Mouse (Mus musculus) limb, embryonic 12.5 days (tissue): Measurements from ENCODE around the gene Fitm2. TPM values are rescaled to one million over a fixed set of nuclear protein-coding genes. Genes with fewer than 3 reads are reported as not detected.

ENCODE experiments used
- ATAC-seq: fragments of 200-750 bp; cut with Nextera tagmentation; 2 replicates; pipeline ENCODE4 v1.8.0; 2017; ENCODE audit warnings: low read depth, moderate TSS enrichment; ENCODE audit not compliant: insufficient number of reproducible peaks, insufficient read depth, low FRiP score, low TSS enrichment
- H3K27ac ChIP-seq: fragments of 300-500 bp; sonication (generic); 2 replicates; pipeline ENCODE4 v1.5.1; 2016; ENCODE audit warnings: mild to moderate bottlenecking, moderate library complexity
- H3K27me3 ChIP-seq: fragments of 300-500 bp; sonication (generic); 2 replicates; pipeline ENCODE4 v1.6.1; 2016; ENCODE audit warnings: mild to moderate bottlenecking, moderate library complexity
- H3K36me3 ChIP-seq: fragments of 300-500 bp; sonication (generic); 2 replicates; pipeline ENCODE4 v1.6.1; 2016; ENCODE audit warnings: mild to moderate bottlenecking, moderate library complexity
- H3K4me1 ChIP-seq: fragments of 300-500 bp; sonication (generic); replicated peaks from 2 replicates; pipeline ENCODE4 v1.6.1; 2016
- H3K4me2 ChIP-seq: fragments of 300-500 bp; sonication (generic); 2 replicates; pipeline ENCODE4 v1.6.1; 2016; ENCODE audit warnings: mild to moderate bottlenecking, moderate library complexity
- H3K4me3 ChIP-seq: fragments of 300-500 bp; sonication (generic); replicated peaks from 2 replicates; pipeline ENCODE4 v1.5.1; 2016; ENCODE audit warnings: mild to moderate bottlenecking
- H3K9ac ChIP-seq: fragments of 300-500 bp; sonication (generic); replicated peaks from 2 replicates; pipeline ENCODE4 v1.6.1; 2016; ENCODE audit warnings: mild to moderate bottlenecking, moderate library complexity
- H3K9me3 ChIP-seq: fragments of 300-500 bp; sonication (generic); 2 replicates; pipeline ENCODE4 v1.6.1; 2016; ENCODE audit warnings: mild to moderate bottlenecking, moderate library complexity
- WGBS: fragments of 180-500 bp; shearing (Covaris S2); methylation state at CpG from one replicate; pipeline ENCODE4 v1.1.7; 2016; 5-methylcytosine and 5-hydroxymethylcytosine counted together
- polyA plus RNA-seq: library from polyadenylated mRNA; unstranded; fragments of >200 nt; fragmentation: Nextera tagmentation; extraction: Ambion mirVana; gene quantifications from 2 replicates; pipeline ENCODE4 v1.2.1, GENCODE M21; 2016

Fitm2 gene
- polyA plus RNA-seq, 1 experiment from 2014 or later: 10.2 TPM

GRCm38 (mm10) chr2:163481539-163482029, 9.2 kb upstream of the Fitm2 start:
- Histone ChIP-seq H3K4me1 (peaks cover 9% of the 10 kb centered on the region; the same call in 1 of the 2 replicates), H3K9ac (peak overlapping the region; percentile 31; the same call in 1 of the 2 replicates), H3K27me3 (peaks cover 29% of the 10 kb centered on the region), H3K27ac (no peak overlapping the region), H3K9me3 (no peaks in the 10 kb centered on the region), H3K36me3 (no peaks in the 10 kb centered on the region), H3K4me2 (peak overlapping the region; percentile 60), H3K4me3 (peak overlapping the region; percentile 30)
- 0 out of 2 replicates have a peak, but pooled peaks have one; percentile 52 for ATAC-seq
- WGBS: 2% methylated on average over 21 of the region's 21 CpGs

DNA sequence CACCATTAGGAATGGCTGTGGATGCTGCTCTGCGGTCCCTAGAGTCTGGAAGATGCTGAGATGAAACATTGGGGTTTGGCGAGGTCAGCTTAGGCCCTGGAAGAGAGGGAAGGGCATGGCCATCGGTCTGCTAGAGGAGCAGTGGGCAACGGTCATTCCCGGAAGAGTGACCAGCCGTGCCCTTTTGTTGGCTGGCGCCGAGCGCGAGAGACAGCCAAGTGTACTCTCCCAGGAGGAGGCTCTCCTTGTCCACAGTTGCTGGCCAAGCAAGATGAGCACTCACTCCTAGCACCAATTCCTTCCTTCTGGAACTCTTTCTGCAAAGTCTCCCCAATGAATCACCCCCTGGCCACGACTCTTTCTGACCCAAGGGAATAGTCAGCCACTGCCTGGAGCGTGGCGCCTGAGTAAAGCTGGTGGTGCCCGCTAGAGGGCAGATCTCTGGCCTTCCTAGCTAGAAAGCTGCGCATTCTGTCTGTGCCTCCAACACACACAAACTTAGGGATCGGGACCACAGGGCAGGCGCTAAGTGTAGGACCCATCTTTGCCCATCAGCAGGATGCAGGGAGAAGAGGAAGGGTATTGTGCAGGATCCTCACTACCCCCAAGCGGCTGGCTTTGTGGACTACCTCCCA, 7.9 kb upstream of the Fitm2 start:
- H3K27me3 ChIP-seq: peaks cover 29% of the 10 kb centered on the region
- WGBS: 50% methylated on average over 18 of the region's 18 CpGs
- H3K9me3 ChIP-seq: no peaks in the 10 kb centered on the region
- no peak overlapping the region for H3K9ac ChIP-seq
- no peaks in the 10 kb centered on the region for H3K36me3 ChIP-seq
- ATAC-seq: no peak
- H3K27ac ChIP-seq: no peak overlapping the region
- no peak overlapping the region for H3K4me3 ChIP-seq
- H3K4me1 ChIP-seq: peaks cover 9% of the 10 kb centered on the region; the same call in 1 of the 2 replicates
- H3K4me2 ChIP-seq: no peak overlapping the region

GRCm38 (mm10) chr2:163471710-163472465, 541 bp downstream of the Fitm2 start:
- ATAC-seq: peak; percentile 66
- Histone ChIP-seq H3K9me3 (no peaks in the 10 kb centered on the region), H3K4me1 (peaks cover 10% of the 10 kb centered on the region), H3K36me3 (peaks cover 27% of the 10 kb centered on the region), H3K27ac (no peak overlapping the region), H3K9ac (peak overlapping the region; percentile 79), H3K4me2 (peak overlapping the region; percentile 81), H3K27me3 (no peaks in the 10 kb centered on the region), H3K4me3 (peak overlapping the region; percentile 79)
- 6% methylated on average over 36 of the region's 36 CpGs for WGBS

GRCm38 (mm10) chr2:163471136-163471535, 1.3 kb downstream of the Fitm2 start:
- Histone ChIP-seq H3K27me3 (no peaks in the 10 kb centered on the region), H3K4me2 (peak overlapping the region; percentile 81), H3K36me3 (peaks cover 34% of the 10 kb centered on the region), H3K9me3 (no peaks in the 10 kb centered on the region), H3K4me1 (peaks cover 10% of the 10 kb centered on the region), H3K27ac (no peak overlapping the region), H3K4me3 (peak overlapping the region; percentile 79), H3K9ac (peak overlapping the region; percentile 79; the same call in 1 of the 2 replicates)
- 78% methylated on average over 3 of the region's 3 CpGs for WGBS
- ATAC-seq: no peak

- H3K4me2 ChIP-seq: no peak overlapping the region
- no peaks in the 10 kb centered on the region for H3K27me3 ChIP-seq
- no peak overlapping the region for H3K27ac ChIP-seq
- H3K4me1 ChIP-seq: peaks cover 10% of the 10 kb centered on the region
- WGBS: 95% methylated on average over 15 of the region's 15 CpGs
- ATAC-seq: no peak
- no peaks in the 10 kb centered on the region for H3K9me3 ChIP-seq
- no peak overlapping the region for H3K4me3 ChIP-seq
- no peak overlapping the region for H3K9ac ChIP-seq
- peaks cover 42% of the 10 kb centered on the region for H3K36me3 ChIP-seq
Measured at GRCm38 (mm10) chr2:163469711-163470110, 2.7 kb downstream of the Fitm2 start.

- Histone ChIP-seq H3K27ac (no peak overlapping the region), H3K27me3 (no peaks in the 10 kb centered on the region), H3K9ac (no peak overlapping the region), H3K4me1 (peaks cover 10% of the 10 kb centered on the region), H3K36me3 (peaks cover 42% of the 10 kb centered on the region), H3K4me2 (no peak overlapping the region), H3K9me3 (no peaks in the 10 kb centered on the region), H3K4me3 (no peak overlapping the region)
- ATAC-seq: no peak
- WGBS: 88% methylated on average over 6 of the region's 6 CpGs
Measured at GRCm38 (mm10) chr2:163468866-163469265, 3.6 kb downstream of the Fitm2 start.

GRCm38 (mm10) chr2:163467585-163467984, 4.8 kb downstream of the Fitm2 start:
- WGBS: 89% methylated on average over 6 of the region's 6 CpGs
- Histone ChIP-seq H3K36me3 (peaks cover 42% of the 10 kb centered on the region), H3K9me3 (no peaks in the 10 kb centered on the region), H3K4me1 (peaks cover 10% of the 10 kb centered on the region), H3K27ac (no peak overlapping the region), H3K9ac (no peak overlapping the region), H3K27me3 (no peaks in the 10 kb centered on the region), H3K4me3 (no peak overlapping the region), H3K4me2 (no peak overlapping the region)
- no peak for ATAC-seq

GRCm38 (mm10) chr2:163466771-163467170, 5.7 kb downstream of the Fitm2 start:
- H3K36me3 ChIP-seq: peaks cover 42% of the 10 kb centered on the region
- no peaks in the 10 kb centered on the region for H3K9me3 ChIP-seq
- H3K27ac ChIP-seq: no peak overlapping the region
- ATAC-seq: no peak
- no peak overlapping the region for H3K4me2 ChIP-seq
- peaks cover 8% of the 10 kb centered on the region for H3K4me1 ChIP-seq
- H3K9ac ChIP-seq: no peak overlapping the region
- 70% methylated on average over 8 of the region's 8 CpGs for WGBS
- H3K4me3 ChIP-seq: no peak overlapping the region
- no peaks in the 10 kb centered on the region for H3K27me3 ChIP-seq

GRCm38 (mm10) chr2:163464562-163464961, 7.9 kb downstream of the Fitm2 start:
- H3K9me3 ChIP-seq: no peaks in the 10 kb centered on the region
- peaks cover 6% of the 10 kb centered on the region for H3K27me3 ChIP-seq
- no peak overlapping the region for H3K4me3 ChIP-seq
- H3K4me2 ChIP-seq: no peak overlapping the region
- H3K4me1 ChIP-seq: no peaks in the 10 kb centered on the region
- H3K36me3 ChIP-seq: peaks cover 38% of the 10 kb centered on the region
- 66% methylated on average over 6 of the region's 6 CpGs for whole genome bisulfite sequencing
- H3K9ac ChIP-seq: no peak overlapping the region
- no peak overlapping the region for H3K27ac ChIP-seq
- ATAC-seq: no peak

GRCm38 (mm10) chr2:163463998-163464397, 8.4 kb downstream of the Fitm2 start:
- H3K4me3 ChIP-seq: no peak overlapping the region
- no peak overlapping the region for H3K9ac ChIP-seq
- H3K36me3 ChIP-seq: peaks cover 33% of the 10 kb centered on the region
- H3K4me2 ChIP-seq: no peak overlapping the region
- H3K4me1 ChIP-seq: no peaks in the 10 kb centered on the region
- no peak overlapping the region for H3K27ac ChIP-seq
- H3K9me3 ChIP-seq: no peaks in the 10 kb centered on the region
- peaks cover 12% of the 10 kb centered on the region for H3K27me3 ChIP-seq
- 79% methylated on average over 4 of the region's 4 CpGs for WGBS
- ATAC-seq: no peak

GRCm38 (mm10) chr2:163463251-163463769, 9.1 kb downstream of the Fitm2 start:
- no peak for ATAC-seq
- Histone ChIP-seq H3K36me3 (peaks cover 26% of the 10 kb centered on the region), H3K4me3 (no peak overlapping the region), H3K4me1 (no peaks in the 10 kb centered on the region), H3K9ac (no peak overlapping the region), H3K4me2 (no peak overlapping the region), H3K9me3 (no peaks in the 10 kb centered on the region), H3K27ac (no peak overlapping the region), H3K27me3 (peaks cover 19% of the 10 kb centered on the region)
- 56% methylated on average over 10 of the region's 10 CpGs for WGBS
